Mouse (Mus musculus): ENCODE data around the gene Acer2.
A peak's percentile ranks its signal among the peaks of the same experiment; 100 is the strongest.

The Acer2 gene

DNA sequence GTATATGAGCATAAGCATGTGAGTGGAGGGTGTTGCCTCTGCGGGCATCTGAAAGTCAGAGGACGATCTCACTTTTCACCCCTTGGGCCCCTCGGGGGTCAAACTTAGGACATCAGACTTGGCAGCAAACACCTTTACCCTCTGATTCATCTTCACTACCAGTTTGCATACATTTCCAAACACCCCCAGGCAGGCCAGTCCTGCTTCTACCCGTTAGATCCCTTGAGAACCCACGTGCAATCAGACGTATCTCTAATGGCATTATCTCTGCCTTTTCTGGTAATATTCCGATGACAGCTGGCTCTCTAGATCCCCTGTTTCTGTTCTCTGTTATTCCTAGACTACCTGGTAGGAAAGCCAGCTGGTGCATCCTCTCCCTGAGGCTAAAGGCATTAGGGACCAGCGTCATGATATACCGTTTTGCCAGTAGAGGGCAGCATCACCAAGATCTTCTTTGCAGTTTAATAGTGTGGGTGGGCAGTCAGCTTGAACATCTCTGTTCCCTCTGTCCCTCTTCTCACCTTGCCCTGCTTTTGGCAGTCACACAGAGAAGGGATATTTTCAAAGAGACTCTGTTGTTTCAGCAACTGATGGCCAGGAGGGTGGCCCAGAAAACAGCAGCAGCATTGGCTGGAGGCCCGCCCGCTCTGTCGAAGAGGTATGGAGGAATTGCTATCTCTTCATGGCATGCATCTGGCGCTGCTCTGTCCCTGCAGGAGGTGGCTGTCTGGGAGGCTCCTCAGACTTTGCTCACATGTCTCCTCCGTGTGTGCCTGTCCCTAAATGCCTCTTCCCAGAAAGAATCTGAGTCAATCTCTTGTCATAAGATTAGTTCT, 83.6 kb downstream of the Acer2 start:
- no peaks in the 10 kb centered on the region for H3K27me3 ChIP-seq (ENCODE audit: control insufficient read depth, insufficient read depth, low read length, poor library complexity, severe bottlenecking)
- DNase-seq (ENCODE audit: low read depth, low spot score): peak; percentile 39

GRCm38 (mm10) chr4:86977272-86977671, 103.1 kb downstream of the Acer2 start:
- H3K27me3 ChIP-seq (ENCODE audit: control insufficient read depth, insufficient read depth, low read length, poor library complexity, severe bottlenecking): no peaks in the 10 kb centered on the region
- no peaks in the 10 kb centered on the region for H3K36me3 ChIP-seq (ENCODE audit: control insufficient read depth, insufficient read depth, low read length, poor library complexity, severe bottlenecking)
- DNase-seq (ENCODE audit: low read depth, low spot score): no peak

More for the DNA sequence above, 83.6 kb downstream of the Acer2 start:
- no peaks in the 10 kb centered on the region for H3K36me3 ChIP-seq (ENCODE audit: control insufficient read depth, insufficient read depth, low read length, poor library complexity, severe bottlenecking)
